Mouse (Mus musculus) testis, adult 2 months (tissue): Measurements from ENCODE around the gene Gck.

Source experiments
- CTCF ChIP-seq: fragments of 200-500 bp; IDR thresholded peaks from 2 replicates; pipeline ENCODE4 v1.5.1; 2012; ENCODE audit warnings: low read depth, mild to moderate bottlenecking, inconsistent platforms, low read length, moderate library complexity; ENCODE audit not compliant: control insufficient read depth, insufficient read depth, insufficient replicate concordance
- POLR2A ChIP-seq: fragments of 200-500 bp; IDR thresholded peaks from 2 replicates; pipeline ENCODE4 v1.6.1; 2012; ENCODE audit warnings: low read depth, mild to moderate bottlenecking, inconsistent platforms, low read length, moderate library complexity; ENCODE audit not compliant: control insufficient read depth

DNA sequence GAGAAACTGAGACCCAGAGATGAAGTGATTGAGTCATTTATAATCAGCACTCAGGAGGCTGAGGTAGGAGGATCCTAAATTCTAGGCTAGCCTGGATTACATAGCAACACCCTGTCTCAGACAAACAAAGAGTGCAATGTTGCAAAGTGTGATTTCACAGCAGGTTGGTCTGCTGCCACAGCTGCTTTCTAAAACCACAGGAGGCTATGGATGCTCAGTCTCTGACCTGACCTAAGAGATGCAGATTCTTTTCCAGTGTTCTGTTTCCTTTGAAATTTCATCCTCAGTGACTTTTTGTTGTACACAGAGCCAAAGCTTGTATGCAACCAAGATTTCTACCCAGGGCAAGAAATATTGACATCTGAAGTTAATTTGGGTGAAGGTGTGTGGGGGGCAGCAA is 94.4 kb downstream of the Gck start:
- TF ChIP-seq POLR2A (no peak), CTCF (no peak)
